Mouse (Mus musculus) ovary, postnatal 14 days (tissue): ENCODE results near the gene Lrrc51.
A peak's percentile ranks its signal among the peaks of the same experiment; 100 is the strongest.
"Not testable (repeated sequence)": the region's sequence is repeated elsewhere in the genome, so short reads cannot be mapped to it uniquely, and the experiment has no call there.

ENCODE experiments used
- DNase-seq: peaks from one replicate; pipeline ENCODE4 v3.0.0; 2022; ENCODE audit warnings: low spot score

Gene Lrrc51

GRCm38 (mm10) chr7:101933751-101934240 lies at the start of gene Lrrc51, which contains the start of gene Numa1:
Lrrc51 (minus strand) TSS chr7:101933895.
Numa1 (plus strand) TSS chr7:101934111.
- DNase-seq = peak; percentile 90

- DNase-seq = no peak
These were observed 49.0 kb upstream of the Lrrc51 start for GRCm38 (mm10) chr7:101982735-101983134.

- DNase-seq = no peak
These were observed 40.8 kb upstream of the Lrrc51 start for GRCm38 (mm10) chr7:101974505-101974904.

GRCm38 (mm10) chr7:101973730-101974129 lies 40.0 kb upstream of the Lrrc51 start:
- no peak for DNase-seq

- no peak for DNase-seq
These were observed 38.0 kb upstream of the Lrrc51 start for GRCm38 (mm10) chr7:101971721-101972120.

- DNase-seq = peak; percentile 71
These were observed 37.2 kb upstream of the Lrrc51 start for GRCm38 (mm10) chr7:101970821-101971461.

GRCm38 (mm10) chr7:101970429-101970775 lies 36.7 kb upstream of the Lrrc51 start:
- DNase-seq = peak; percentile 90

- peak; percentile 79 for DNase-seq
These were observed 36.2 kb upstream of the Lrrc51 start for GRCm38 (mm10) chr7:101969694-101970428.

- no peak for DNase-seq
These were observed 35.1 kb upstream of the Lrrc51 start for GRCm38 (mm10) chr7:101968751-101969150.

- no peak for DNase-seq
These were observed 33.6 kb upstream of the Lrrc51 start for GRCm38 (mm10) chr7:101967256-101967655.

- DNase-seq = no peak
These were observed 31.9 kb upstream of the Lrrc51 start for GRCm38 (mm10) chr7:101965606-101966005.

- no peak for DNase-seq
These were observed 30.9 kb upstream of the Lrrc51 start for GRCm38 (mm10) chr7:101964551-101964950.

- no peak for DNase-seq
These were observed 29.9 kb upstream of the Lrrc51 start for GRCm38 (mm10) chr7:101963621-101964020.

GRCm38 (mm10) chr7:101962829-101963228 lies 29.1 kb upstream of the Lrrc51 start:
- no peak for DNase-seq

GRCm38 (mm10) chr7:101956911-101957310 lies 23.2 kb upstream of the Lrrc51 start:
- DNase-seq = no peak

- no peak for DNase-seq
These were observed 22.8 kb upstream of the Lrrc51 start for GRCm38 (mm10) chr7:101956481-101956880.

GRCm38 (mm10) chr7:101955862-101956261 lies 22.2 kb upstream of the Lrrc51 start:
- no peak for DNase-seq

GRCm38 (mm10) chr7:101955276-101955675 lies 21.6 kb upstream of the Lrrc51 start:
- no peak for DNase-seq

- DNase-seq = no peak
These were observed 20.5 kb upstream of the Lrrc51 start for GRCm38 (mm10) chr7:101954163-101954562.

GRCm38 (mm10) chr7:101952098-101952497 lies 18.4 kb upstream of the Lrrc51 start:
- no peak for DNase-seq

- no peak for DNase-seq
These were observed 18.0 kb upstream of the Lrrc51 start for GRCm38 (mm10) chr7:101951648-101952047.

GRCm38 (mm10) chr7:101949008-101949407 lies 15.3 kb upstream of the Lrrc51 start:
- not testable (repeated sequence) for DNase-seq

GRCm38 (mm10) chr7:101939758-101940157 lies 6.1 kb upstream of the Lrrc51 start:
- no peak for DNase-seq
